Mouse (Mus musculus) kidney, embryonic 15.5 days (tissue): Measurements from ENCODE around the gene Npat. TPM values are rescaled to one million over a fixed set of nuclear protein-coding genes. Genes with fewer than 3 reads are reported as not detected.
A peak's percentile ranks its signal among the peaks of the same experiment; 100 is the strongest.

Experiments
- ATAC-seq: fragments of 200-750 bp; cut with Nextera tagmentation; replicated peaks from 2 replicates; pipeline ENCODE4 v1.8.0; 2017; ENCODE audit warnings: moderate TSS enrichment; ENCODE audit not compliant: low FRiP score
- H3K27ac ChIP-seq: fragments of 300-500 bp; sonication (generic); 2 replicates; pipeline ENCODE4 v1.5.1; 2015; ENCODE audit warnings: mild to moderate bottlenecking, inconsistent platforms
- H3K27me3 ChIP-seq: fragments of 300-500 bp; sonication (generic); 2 replicates; pipeline ENCODE4 v1.6.1; 2015; ENCODE audit warnings: inconsistent platforms
- H3K36me3 ChIP-seq: fragments of 300-500 bp; sonication (generic); 2 replicates; pipeline ENCODE4 v1.6.1; 2015; ENCODE audit warnings: inconsistent platforms
- H3K4me1 ChIP-seq: fragments of 300-500 bp; sonication (generic); 2 replicates; pipeline ENCODE4 v1.6.1; 2015; ENCODE audit warnings: inconsistent platforms
- H3K4me2 ChIP-seq: fragments of 300-500 bp; sonication (generic); 2 replicates; pipeline ENCODE4 v1.6.1; 2015; ENCODE audit warnings: moderate library complexity, mild to moderate bottlenecking, inconsistent platforms
- H3K4me3 ChIP-seq: fragments of 300-500 bp; sonication (generic); replicated peaks from 2 replicates; pipeline ENCODE4 v1.5.1; 2015; ENCODE audit warnings: mild to moderate bottlenecking, inconsistent platforms
- H3K9ac ChIP-seq: fragments of 300-500 bp; sonication (generic); 2 replicates; pipeline ENCODE4 v1.6.1; 2015; ENCODE audit warnings: mild to moderate bottlenecking, inconsistent platforms
- H3K9me3 ChIP-seq: fragments of 300-500 bp; sonication (generic); replicated peaks from 2 replicates; pipeline ENCODE4 v1.6.1; 2016; ENCODE audit warnings: inconsistent platforms
- WGBS: fragments of 180-500 bp; shearing (Covaris S2); methylation state at CpG from one replicate; pipeline ENCODE4 v1.1.7; 2015; ENCODE audit warnings: mixed read lengths; 5-methylcytosine and 5-hydroxymethylcytosine counted together
- polyA plus RNA-seq: library from polyadenylated mRNA; unstranded; fragments of >200 nt; fragmentation: Nextera tagmentation; extraction: Ambion mirVana; gene quantifications from 2 replicates; pipeline ENCODE4 v1.2.1, GENCODE M21; 2015

Gene Npat
- 20.0 and 20.6 TPM in 2 replicates for polyA plus RNA-seq

DNA sequence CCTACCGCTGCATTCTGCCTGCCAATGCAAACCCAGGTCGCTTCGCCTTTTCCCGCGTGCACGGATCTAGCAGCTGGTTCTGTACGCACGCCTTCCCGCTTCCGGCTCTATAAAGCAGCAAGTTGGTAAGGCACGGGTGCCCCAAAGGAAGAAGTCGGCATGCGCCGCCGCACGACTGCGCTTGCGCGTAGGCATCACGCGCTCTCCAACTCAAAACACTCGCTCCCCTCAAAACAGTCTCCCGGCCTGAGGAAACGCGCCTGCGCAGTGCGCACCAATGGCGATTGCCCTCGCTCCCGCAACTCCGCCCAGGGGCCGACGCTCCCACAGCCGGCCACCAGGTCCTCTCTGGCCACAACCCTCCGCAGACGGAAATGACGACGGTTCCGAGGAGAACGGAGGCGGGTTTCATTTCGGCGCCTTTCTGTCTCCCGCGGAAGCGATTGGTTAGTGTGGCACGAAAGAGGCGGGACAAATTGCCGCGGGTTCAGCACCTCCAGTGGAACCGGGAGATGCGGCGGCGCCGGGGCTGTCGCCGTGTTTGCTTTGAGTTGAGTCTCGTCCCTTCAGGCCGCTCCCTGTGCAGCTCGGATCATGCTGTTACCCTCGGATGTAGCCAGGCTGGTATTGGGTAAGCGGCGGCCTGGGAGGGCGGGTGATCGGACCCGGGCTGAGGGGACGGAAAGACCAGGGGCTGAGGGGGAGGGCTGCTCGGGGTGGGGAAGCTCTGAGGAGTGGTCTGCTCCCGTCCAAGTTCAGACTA lies at the start of gene Npat, which contains the start of gene Atm:
Gene Npat (plus strand): TSS at position 490 of the 763 bp plus-strand sequence.
Gene Atm (minus strand): TSS at position 183 of the 763 bp plus-strand sequence.
- H3K36me3 ChIP-seq: peaks cover 11% of the 10 kb centered on the region; the same call in 1 of the 2 replicates
- peak within 1 kb of the TSS; percentile 84 for H3K4me2 ChIP-seq
- H3K27ac ChIP-seq: peak within 1 kb of the TSS; percentile 97
- H3K4me3 ChIP-seq: peak within 1 kb of the TSS; percentile 93
- peak within 1 kb of the TSS; percentile 93 for H3K9ac ChIP-seq
- under 1% methylated on average over 69 of the region's 69 CpGs for whole genome bisulfite sequencing
- no peaks in the 10 kb centered on the region for H3K27me3 ChIP-seq
- H3K9me3 ChIP-seq: no peaks in the 10 kb centered on the region
- H3K4me1 ChIP-seq: peaks cover 19% of the 10 kb centered on the region
- peak; percentile 99 for ATAC-seq

DNA sequence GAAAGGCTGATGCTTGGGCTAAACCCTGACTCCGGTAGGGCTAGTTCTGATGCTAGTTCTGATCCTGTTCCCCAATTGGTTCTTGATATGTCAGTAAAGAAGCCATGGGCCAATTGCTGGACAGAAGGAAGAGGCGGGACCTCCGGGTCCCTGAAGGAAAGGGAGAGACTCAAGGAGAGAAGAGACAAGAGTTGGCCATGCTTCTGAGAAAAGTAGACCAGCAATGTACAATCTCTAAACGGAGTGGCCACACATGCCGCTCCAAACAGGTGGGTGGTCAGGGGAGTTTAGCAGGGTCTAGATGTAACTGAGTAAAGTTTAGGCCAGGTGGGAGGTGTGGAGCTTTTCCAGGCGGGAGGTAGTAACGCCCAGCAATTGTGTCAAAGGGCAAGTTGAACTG lies 28.8 kb upstream of the Npat start:
- Histone ChIP-seq H3K4me2 (no peak overlapping the region), H3K9ac (no peak overlapping the region), H3K4me1 (no peaks in the 10 kb centered on the region), H3K36me3 (peaks cover 50% of the 10 kb centered on the region), H3K27me3 (no peaks in the 10 kb centered on the region), H3K4me3 (no peak overlapping the region), H3K27ac (no peak overlapping the region), H3K9me3 (no peaks in the 10 kb centered on the region)
- no peak for ATAC-seq
- WGBS: 90% methylated on average over 7 of the region's 7 CpGs

DNA sequence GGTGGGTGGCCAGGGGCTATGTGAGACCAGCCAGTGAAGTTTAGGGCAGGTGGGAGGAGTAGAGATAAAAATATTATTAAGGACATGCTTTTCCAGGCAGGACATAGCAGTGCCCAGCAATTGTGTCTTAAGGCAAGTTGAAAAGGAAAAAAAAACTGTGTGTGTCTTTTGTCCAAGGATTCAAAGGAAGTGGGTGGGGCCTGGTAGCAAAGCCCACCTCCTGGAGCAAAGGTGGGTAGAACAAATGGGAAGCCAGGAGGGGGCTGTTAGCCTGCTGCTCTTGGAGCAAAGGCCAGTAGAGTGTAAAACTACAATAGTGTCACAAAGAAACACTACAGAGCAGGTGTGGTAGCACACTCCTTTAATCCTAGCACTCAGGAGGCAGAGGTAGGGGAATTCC lies 22.8 kb upstream of the Npat start:
- ATAC-seq: no peak
- Histone ChIP-seq H3K4me1 (no peaks in the 10 kb centered on the region), H3K27me3 (no peaks in the 10 kb centered on the region), H3K9me3 (no peaks in the 10 kb centered on the region), H3K36me3 (peaks cover 38% of the 10 kb centered on the region), H3K9ac (no peak overlapping the region), H3K4me3 (no peak overlapping the region), H3K4me2 (no peak overlapping the region), H3K27ac (no peak overlapping the region)

DNA sequence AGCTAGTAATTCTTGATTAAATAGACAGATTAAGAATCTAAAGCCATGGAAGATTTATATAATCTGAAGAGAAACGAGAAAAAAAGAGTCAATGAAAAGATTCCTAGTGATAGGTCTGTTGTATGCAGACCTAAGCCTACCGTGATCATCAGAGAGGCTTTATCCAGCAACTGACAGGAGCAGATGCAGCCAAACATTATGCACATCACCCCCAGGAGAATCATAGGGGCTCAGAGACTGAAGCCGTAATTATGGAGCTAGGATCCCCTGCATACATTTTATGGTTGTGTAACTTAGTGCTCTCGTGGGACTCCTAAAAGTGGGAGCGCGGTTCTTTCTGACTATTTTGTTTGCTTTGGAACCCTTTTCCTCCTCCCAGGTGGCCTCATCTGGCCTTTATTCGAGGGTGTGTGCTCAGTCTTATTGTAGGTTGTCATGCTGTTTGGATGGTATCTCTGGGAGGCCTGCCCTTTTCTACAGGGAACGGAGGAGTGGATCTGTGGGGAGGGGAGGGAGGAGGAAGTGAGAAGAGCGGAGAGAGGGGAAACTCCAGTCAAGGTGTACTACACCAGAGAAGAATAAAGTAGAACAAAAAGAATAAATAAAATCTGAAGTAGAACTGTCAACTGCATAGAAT lies 19.4 kb upstream of the Npat start:
- 49% methylated on average over 9 of the region's 9 CpGs for WGBS
- no peak overlapping the region for H3K4me2 ChIP-seq
- H3K27me3 ChIP-seq: no peaks in the 10 kb centered on the region
- H3K27ac ChIP-seq: no peak overlapping the region
- H3K4me1 ChIP-seq: no peaks in the 10 kb centered on the region
- H3K4me3 ChIP-seq: no peak overlapping the region
- no peak overlapping the region for H3K9ac ChIP-seq
- no peak for ATAC-seq
- no peaks in the 10 kb centered on the region for H3K9me3 ChIP-seq
- peaks cover 33% of the 10 kb centered on the region; the same call in 1 of the 2 replicates for H3K36me3 ChIP-seq

DNA sequence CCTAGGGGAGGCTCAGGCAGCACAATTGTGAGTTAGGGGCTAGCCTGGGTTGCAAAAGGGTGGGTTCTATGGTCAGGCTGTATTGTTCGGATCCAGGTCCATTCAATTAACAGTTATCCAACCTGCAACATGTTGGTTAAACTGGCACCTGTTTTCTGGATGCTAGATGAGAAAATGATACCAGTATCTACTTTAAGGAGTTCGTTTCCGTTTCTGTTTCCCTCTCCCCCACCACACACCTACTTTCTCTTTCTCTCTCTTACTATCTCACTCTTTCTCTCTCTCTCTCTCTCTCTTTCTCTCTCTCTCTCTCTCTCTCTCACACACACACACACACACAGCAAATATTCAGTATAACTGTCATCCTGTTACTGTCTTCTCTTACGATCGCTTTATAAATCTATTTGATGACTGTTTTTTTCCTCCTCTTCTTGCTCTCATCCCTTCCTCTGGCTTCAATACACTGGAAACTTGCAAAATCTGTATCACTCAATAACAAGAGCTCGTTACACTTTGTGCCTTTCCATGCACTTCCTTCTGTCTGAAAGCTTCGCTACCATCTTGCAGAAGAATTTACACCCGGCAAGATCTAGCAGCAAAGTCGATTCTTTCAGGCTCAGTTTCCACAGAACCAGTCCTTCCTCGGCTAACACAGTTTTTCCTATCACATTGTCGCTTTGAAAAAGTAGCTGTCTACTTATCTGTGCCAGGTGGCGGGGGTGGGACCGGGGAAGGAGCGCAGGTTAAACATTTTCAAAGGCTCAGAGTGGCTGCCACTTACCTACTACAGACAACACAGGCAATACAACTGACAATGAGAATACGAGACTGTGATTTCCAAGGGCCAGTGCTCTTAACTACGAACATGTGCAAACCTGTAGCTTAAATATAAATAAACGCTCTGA lies 1.2 kb upstream of the Npat start:
- WGBS: 11% methylated on average over 17 of the region's 17 CpGs
- ATAC-seq: no peak
- H3K36me3 ChIP-seq: peaks cover 20% of the 10 kb centered on the region
- peak overlapping the region; percentile 84 for H3K4me2 ChIP-seq
- H3K27ac ChIP-seq: peak overlapping the region; percentile 84
- no peaks in the 10 kb centered on the region for H3K9me3 ChIP-seq
- H3K4me3 ChIP-seq: peak overlapping the region; percentile 93
- peak overlapping the region; percentile 42 for H3K9ac ChIP-seq
- H3K27me3 ChIP-seq: no peaks in the 10 kb centered on the region
- H3K4me1 ChIP-seq: peaks cover 19% of the 10 kb centered on the region

DNA sequence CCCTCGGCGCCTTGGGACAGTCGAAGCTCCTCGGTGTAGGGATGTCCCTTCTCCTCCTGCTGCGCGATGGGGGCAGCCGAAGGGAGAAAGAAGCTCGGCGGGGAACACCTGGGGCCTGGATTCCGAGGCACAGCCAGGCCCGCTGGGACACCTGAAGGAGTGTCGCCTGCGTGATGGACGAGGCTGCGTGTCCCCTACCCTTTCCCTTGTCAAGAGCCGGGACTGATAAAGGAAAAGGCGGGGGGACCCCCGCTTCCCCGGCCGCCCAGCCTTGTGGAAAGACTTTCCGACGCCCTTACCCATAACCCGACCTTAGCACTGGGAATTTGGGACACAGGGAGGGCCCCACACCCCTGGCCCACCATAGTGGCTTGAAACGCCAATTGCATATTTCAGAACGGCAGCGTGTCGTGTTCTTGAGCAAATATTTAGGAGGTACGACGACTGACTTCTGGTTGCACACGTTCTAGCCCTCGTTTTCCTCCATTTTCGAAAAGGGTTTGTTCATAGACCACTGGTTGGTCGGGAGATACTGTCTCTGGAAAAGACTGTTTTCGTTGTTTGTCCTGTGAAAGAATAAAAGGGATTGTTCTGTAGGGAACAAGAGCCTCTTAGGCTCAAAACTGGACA lies 604 bp downstream of the Npat start:
- Histone ChIP-seq H3K27me3 (no peaks in the 10 kb centered on the region), H3K4me3 (peak overlapping the region; percentile 93), H3K4me2 (peak overlapping the region; percentile 77), H3K27ac (peak overlapping the region; percentile 97), H3K36me3 (peaks cover 8% of the 10 kb centered on the region; the same call in 1 of the 2 replicates), H3K4me1 (peaks cover 19% of the 10 kb centered on the region), H3K9ac (peak overlapping the region; percentile 93), H3K9me3 (no peaks in the 10 kb centered on the region)
- ATAC-seq: no peak
- WGBS: under 1% methylated on average over 31 of the region's 34 CpGs

DNA sequence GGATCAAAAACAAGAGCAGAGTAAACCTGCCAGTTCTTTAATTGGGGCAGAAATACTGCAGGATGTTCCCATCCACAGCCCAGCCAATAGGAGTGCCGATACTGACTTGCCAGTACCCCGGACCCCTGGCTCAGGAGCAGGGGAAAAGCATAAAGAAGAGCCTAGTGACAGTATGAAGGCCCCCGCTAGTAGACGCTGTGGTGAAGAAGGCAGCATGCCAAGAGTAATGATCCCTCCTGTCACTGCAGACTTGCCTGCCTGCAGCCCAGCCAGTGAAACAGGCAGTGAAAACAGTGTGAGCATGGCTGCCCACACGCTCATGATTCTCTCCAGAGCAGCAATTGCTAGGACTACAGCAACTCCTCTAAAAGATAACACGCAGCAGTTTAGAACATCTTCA lies 33.8 kb downstream of the Npat start:
- ATAC-seq: no peak
- Histone ChIP-seq H3K36me3 (peaks cover 74% of the 10 kb centered on the region), H3K9me3 (no peaks in the 10 kb centered on the region), H3K9ac (no peak overlapping the region), H3K27ac (no peak overlapping the region), H3K27me3 (no peaks in the 10 kb centered on the region), H3K4me1 (no peaks in the 10 kb centered on the region), H3K4me3 (no peak overlapping the region), H3K4me2 (no peak overlapping the region)
- 68% methylated on average over 6 of the region's 6 CpGs for WGBS

DNA sequence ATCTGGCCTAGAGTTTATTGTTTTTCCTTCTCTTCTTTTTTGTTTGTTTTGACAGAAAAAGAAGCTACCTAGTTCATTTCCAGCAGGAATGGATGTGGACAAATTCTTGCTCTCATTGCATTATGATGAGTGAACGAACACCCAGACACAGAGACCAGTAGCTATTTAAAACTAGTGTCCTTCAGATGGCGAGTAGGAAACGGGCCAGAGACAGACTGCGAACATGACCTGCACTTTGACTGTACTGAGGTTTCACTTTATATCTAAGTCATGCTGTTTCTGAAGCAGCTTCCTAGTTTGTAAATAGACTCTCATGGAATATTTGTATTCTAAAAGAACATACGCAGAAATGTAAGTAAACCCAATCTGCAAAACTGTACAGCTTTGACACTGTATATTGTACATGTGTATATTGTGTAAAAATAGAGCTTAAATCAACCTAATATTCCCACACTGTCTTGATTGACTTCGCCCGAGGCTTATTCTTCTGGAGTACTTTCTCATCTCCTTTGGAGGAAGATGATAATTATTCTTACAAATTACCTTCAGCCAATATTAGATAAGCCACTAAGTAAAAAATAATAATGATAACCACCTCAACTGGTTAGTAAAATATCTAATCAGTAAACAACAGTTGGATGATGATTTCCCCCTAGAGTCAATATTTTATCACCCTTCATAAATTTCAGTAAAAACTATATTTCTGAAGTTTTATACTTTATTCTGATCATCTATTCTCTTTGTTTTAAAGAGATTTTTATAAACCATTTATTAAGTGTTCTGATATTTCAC lies 35.9 kb downstream of the Npat start:
- H3K4me3 ChIP-seq: no peak overlapping the region
- ATAC-seq: no peak
- no peaks in the 10 kb centered on the region for H3K9me3 ChIP-seq
- H3K27ac ChIP-seq: no peak overlapping the region
- H3K36me3 ChIP-seq: peaks cover 72% of the 10 kb centered on the region
- H3K4me2 ChIP-seq: no peak overlapping the region
- no peaks in the 10 kb centered on the region for H3K4me1 ChIP-seq
- H3K9ac ChIP-seq: no peak overlapping the region
- no peaks in the 10 kb centered on the region for H3K27me3 ChIP-seq
- 92% methylated on average over 7 of the region's 7 CpGs for WGBS

DNA sequence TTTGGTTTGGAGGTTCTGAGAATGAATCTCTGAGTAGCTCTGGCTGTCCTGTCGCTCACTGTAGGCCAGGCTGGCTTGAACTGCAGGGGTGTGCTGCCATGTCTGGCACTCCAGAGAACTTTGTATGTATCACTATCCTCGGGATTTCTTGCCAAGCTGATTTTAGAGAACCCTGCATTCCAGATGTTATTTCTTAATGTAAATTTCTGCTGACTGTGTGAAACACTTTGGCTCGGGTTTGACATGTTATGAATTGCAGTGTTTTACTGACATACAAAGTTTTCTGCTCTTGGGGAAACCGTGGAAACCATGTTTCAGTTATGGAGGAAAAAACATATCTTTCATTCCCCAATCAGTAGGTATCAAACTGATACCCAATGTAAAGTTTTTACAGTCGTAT lies 38.9 kb downstream of the Npat start:
- Histone ChIP-seq H3K4me1 (no peaks in the 10 kb centered on the region), H3K4me3 (no peak overlapping the region), H3K27ac (no peak overlapping the region), H3K9me3 (no peaks in the 10 kb centered on the region), H3K27me3 (no peaks in the 10 kb centered on the region), H3K9ac (no peak overlapping the region), H3K36me3 (peaks cover 74% of the 10 kb centered on the region), H3K4me2 (no peak overlapping the region)
- 90% methylated on average over 5 of the region's 5 CpGs for WGBS
- no peak for ATAC-seq

DNA sequence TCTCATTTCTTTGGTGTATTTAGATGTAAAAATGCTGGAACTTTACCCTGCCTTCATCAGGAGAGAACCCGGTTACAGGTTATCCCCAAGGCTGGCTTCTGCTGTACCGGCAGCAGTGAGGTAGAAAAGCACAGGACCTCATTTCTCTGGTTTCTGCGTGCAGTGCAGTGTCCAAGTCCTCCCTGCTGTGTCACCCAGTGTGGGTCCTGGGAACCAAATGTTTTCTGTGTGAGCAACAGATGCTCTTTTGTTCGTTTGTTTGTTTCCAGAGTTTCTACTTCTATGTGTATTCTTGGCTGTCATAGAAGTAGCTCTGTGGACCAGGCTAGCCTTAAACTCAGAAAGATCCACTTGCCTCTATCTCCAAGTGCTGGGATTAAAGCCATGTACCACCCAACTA lies 45.0 kb downstream of the Npat start:
- Histone ChIP-seq H3K27ac (no peak overlapping the region), H3K36me3 (peaks cover 87% of the 10 kb centered on the region), H3K9me3 (no peaks in the 10 kb centered on the region), H3K4me3 (no peak overlapping the region), H3K9ac (no peak overlapping the region), H3K4me2 (no peak overlapping the region), H3K4me1 (no peaks in the 10 kb centered on the region), H3K27me3 (no peaks in the 10 kb centered on the region)
- ATAC-seq: no peak
- 92% methylated on average over 4 of the region's 4 CpGs for WGBS

DNA sequence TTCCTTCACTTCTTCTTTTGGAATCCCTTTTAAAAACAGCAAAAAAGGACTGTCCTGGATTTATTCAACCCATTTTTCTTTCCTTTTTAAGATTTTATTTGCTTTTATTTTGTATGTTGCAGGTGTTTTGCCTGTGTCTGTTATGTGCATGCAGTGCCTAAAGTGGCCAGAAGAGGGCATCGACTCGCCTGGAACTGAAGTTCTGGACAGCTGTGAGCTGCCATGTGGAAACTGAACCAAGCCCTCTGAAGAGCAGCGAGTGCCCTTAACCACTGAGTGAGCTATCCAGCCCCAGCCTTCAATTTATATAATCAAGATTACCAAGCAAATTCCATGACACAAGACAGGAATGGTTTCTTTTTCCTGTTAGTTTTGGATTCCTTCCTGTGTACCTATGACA lies 57.9 kb downstream of the Npat start:
- no peaks in the 10 kb centered on the region for H3K9me3 ChIP-seq
- H3K4me1 ChIP-seq: 0 out of 2 replicates have a peak, but pooled peaks cover 2% of the 10 kb centered on the region
- no peak for ATAC-seq
- no peak overlapping the region for H3K4me3 ChIP-seq
- WGBS: 10% methylated on average over 3 of the region's 3 CpGs
- H3K36me3 ChIP-seq: peaks cover 46% of the 10 kb centered on the region
- H3K27ac ChIP-seq: no peak overlapping the region
- H3K27me3 ChIP-seq: no peaks in the 10 kb centered on the region
- no peak overlapping the region for H3K9ac ChIP-seq
- no peak overlapping the region for H3K4me2 ChIP-seq
